Mouse (Mus musculus) gastrocnemius, adult 18-20 months (tissue): ENCODE results near the gene Nudt4. TPM values are rescaled to one million over a fixed set of nuclear protein-coding genes. Genes with fewer than 3 reads are reported as not detected.
A peak's percentile ranks its signal among the peaks of the same experiment; 100 is the strongest.

Experiments
- DNase-seq: peaks from one replicate; pipeline ENCODE4 v3.0.0; 2021; ENCODE audit warnings: low spot score
- total RNA-seq, 2 experiments: library from RNA; stranded (reverse); gene quantifications; 2 replicates each; pipeline ENCODE4 v1.2.3; 2021

The Nudt4 gene
- total RNA-seq, 2 experiments from 2014 or later = 287 to 374 TPM

DNA sequence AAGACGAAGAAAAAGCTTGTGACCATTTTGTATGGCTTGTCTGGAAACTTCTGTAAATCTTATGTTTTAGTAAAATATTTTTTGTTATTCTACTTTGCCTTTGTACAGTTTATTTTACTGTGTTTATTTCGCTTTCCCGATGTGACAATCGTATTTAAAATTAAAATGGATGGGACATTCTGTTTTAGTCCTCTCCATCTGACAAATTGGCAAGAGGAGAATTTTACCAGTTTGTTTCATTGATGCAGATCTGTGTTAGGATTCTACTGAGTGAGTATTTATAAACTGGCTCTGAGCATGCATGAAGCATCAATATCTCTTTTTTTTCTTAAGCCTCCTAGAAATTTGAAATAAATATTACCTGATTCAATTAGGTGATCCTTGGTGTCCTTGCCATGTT, 21.0 kb downstream of the Nudt4 start:
- DNase-seq = no peak

DNA sequence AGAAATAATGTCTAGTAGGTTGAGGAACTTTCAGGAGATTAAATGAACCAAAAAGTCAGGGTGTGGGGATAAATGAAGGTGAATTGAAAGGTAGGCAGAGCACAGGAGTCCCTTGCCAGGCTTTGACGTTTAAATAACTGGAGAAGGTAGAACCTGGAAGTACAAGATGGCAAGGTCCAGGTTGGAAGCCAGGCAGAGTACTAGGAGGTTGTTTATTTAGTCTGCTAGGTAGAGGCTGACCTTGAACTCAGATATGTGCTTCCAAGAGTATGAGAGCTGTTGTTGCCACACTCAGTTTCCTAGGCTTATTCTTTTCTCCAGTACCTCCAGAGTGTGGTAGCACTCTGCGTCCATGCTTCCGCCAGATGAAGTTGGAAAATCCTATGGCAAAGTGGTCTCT, 24.1 kb downstream of the Nudt4 start:
- DNase-seq = no peak

DNA sequence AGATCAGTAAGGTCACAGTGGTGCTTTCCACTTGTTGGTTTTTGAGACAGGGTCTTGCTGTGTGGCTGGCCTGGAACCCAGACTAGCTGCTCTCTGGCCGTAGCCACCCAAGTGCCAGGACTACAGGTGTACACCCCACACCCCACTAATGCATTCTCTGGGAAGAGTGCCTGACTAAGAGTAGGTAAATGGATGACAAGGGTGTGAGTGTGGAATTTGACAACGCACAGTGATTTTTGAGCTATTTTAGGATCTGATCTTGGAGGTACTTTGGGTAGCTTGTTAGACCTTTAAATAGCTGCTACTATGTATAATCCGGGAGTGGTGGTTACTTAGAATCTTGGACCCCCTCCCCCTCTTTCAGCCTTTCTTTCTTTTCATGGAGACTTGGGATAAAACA, 24.7 kb downstream of the Nudt4 start:
- DNase-seq = no peak

DNA sequence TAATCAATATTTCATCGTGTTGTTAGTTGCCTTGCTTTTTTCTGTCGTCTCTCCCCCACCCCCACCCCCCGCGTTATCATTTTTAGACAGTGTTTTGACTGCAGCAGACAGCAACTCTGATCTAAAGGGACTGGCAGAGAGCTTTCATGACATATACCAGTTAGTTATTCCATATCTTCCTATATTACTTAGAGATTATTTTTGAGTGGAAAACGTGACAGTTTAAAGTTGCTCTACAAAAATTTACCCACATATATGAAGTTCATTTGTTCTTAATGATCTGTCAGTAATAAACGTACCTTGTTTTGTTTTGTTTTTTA, 27.8 kb downstream of the Nudt4 start:
- no peak for DNase-seq

DNA sequence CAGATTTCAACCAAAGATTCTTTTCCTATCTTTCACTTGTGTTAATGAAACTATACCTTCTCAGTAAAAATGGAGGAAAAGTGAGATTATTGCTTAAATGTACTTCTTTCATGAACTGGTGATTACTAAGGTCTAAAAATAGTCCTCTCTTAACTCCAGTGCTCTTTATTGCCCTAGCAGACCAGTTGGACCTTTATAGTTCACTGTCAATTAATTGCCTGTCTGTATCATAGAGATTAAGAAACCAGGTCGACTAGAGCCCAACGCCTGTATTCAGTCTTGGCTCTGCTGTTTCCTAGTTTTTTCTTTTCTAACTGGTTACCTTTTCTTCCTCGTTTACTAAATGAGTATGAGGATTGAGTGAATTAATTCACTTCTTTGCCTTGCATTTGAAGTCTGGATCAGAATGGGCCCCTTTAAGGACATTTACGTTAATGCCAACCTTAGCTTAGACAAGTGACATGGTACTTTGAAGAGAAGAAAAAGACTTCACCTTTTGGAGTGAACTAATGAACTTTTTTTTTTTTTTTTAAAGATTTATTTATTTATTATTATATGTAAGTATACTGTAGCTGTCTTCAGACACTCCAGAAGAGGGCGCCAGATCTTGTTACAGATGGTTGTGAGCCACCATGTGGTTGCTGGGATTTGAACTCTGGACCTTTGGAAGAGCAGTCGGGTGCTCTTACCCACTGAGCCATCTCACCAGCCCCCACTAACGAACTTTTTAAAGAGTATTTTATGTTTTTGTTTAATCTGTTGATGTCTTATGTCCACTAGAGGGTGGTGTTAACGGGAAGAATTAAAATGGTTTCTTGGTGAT, 28.3 kb downstream of the Nudt4 start:
- DNase-seq = no peak

- no peak for DNase-seq
Observed at GRCm38 (mm10) chr10:95533382-95533781, 30.6 kb downstream of the Nudt4 start.

GRCm38 (mm10) chr10:95532916-95533315, 31.0 kb downstream of the Nudt4 start:
- no peak for DNase-seq

- no peak for DNase-seq
Observed at GRCm38 (mm10) chr10:95530551-95531121, 33.3 kb downstream of the Nudt4 start.

DNA sequence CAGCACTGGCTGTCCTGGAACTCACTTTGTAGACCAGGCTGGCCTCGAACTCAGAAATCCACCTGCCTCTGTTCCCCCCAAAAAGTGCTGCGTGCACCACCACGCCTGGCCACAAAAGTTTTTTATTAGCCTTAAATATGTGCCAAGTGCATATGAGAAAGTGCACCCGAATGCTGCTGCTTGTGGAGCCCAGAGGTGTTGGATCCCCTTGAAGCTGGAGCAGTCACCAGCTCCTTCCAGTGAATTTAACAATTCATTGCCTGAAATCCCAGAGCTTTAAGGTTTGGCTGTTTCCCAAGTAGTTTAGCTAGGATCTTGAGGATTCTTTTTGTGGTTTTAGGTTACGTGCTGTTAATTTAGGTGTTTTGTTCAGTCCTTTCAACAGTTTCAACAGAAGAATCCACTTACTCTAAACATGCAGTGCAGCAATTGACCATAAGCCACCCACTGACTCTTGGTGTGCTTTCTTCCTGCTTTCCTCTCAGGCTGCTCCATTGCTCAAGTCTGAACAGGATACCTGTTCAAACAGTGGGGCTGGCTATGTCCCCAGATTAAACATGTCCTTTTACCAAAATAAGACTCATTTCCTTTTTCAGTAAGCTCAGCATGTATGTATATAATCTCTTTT, 37.3 kb downstream of the Nudt4 start:
- DNase-seq = no peak

- no peak for DNase-seq
Observed at GRCm38 (mm10) chr10:95525871-95526270, 38.1 kb downstream of the Nudt4 start.

GRCm38 (mm10) chr10:95525037-95525675, 38.8 kb downstream of the Nudt4 start:
- no peak for DNase-seq

- DNase-seq = no peak
Observed at GRCm38 (mm10) chr10:95517656-95518055, 46.3 kb downstream of the Nudt4 start.

- peak; percentile 44 for DNase-seq
Observed at GRCm38 (mm10) chr10:95515293-95515931, 48.5 kb downstream of the Nudt4 start.

DNA sequence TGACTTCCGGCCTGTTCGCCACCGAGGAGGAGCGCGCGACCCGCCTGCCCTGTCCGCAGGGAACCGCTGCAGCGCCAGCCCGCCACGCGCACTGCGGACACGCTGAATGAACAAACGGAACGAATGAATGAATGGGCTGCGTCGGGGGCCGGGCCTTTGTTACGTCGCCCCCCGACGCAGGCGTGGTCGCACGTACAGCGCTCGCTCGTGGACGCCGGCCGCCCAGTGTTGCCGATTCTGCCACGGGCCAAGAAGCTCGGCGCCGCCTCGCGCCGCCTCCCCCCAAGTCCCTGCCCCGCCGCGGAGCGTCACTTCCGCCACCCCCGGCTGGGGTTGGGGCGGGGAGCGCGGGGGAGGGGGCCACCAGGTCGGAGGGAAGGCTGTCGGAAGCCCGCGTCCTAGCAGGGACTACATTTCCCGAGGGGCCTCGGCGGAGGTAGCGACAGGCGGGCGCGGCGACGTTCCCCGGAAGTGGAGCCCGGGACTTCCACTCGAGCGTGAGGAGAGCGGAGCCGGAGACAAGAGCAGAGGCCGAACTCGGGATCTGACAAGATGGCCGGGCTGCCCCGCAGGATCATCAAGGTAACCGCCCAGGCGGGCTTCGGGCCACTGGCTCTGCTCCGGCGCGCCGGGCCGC, 49.2 kb downstream of the Nudt4 start, which contains the start of gene Ube2n:
Gene Ube2n (plus strand): TSS at position 490 of the 637 bp plus-strand sequence.
- peak; percentile 97 for DNase-seq

DNA sequence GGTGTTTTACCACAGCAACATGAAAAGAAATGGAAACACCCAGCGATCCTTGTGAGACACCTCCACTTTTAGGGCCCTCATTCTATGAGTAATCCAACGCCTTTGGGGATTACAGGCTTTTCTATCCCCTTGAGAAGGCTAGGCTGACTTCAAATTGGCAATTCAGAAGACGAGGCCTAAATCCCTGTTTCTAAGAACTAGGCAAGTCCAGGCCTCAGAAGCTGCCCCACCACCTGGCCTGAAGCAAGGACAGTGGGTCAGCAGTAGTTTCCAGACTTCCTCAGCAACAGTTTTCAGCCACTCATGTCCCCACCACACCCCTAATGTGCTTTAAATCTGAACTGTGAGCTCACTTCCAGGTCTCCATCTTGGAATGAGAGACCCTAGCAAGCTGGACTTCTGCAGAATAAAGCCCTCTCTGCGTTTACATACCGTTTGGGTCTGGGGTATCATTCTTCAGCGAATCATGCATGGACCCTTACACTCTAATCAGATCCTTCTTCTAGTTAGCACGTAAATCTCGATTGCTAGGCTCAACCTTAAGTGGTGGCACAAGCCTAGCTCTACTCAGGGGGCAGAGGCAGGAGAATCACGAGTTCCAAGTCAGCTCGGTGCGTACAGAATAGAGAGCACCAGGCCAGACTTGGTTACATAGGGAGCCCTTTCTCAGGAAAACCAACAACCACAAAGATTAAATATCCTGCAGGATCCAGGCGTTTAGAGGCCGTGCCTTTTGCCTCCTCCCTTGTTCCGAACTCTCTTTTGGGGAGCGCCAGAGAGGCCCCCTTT, 50.0 kb downstream of the Nudt4 start:
- DNase-seq = no peak

DNA sequence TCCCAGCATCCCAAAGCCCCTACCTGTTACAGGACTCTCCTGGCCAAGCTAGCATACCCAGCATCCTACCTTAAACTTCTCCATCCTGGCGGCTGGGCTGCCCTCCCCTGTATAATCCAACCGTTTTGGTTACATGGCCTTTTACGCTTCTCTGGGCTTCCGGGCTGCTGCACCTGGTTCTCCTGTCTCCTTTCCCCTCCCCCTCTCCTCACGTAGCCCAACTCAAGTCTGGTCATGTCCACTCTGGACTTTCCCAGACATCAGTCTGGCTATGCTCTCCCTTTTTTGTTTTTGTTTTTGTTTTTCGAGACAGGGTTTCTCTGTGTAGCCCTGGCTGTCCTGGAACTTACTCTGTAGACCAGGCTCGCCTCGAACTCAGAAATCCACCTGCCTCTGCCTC, 51.3 kb downstream of the Nudt4 start:
- DNase-seq = no peak

GRCm38 (mm10) chr10:95509263-95509662, 54.7 kb downstream of the Nudt4 start:
- DNase-seq = no peak

GRCm38 (mm10) chr10:95508793-95509192, 55.2 kb downstream of the Nudt4 start:
- DNase-seq = no peak

DNA sequence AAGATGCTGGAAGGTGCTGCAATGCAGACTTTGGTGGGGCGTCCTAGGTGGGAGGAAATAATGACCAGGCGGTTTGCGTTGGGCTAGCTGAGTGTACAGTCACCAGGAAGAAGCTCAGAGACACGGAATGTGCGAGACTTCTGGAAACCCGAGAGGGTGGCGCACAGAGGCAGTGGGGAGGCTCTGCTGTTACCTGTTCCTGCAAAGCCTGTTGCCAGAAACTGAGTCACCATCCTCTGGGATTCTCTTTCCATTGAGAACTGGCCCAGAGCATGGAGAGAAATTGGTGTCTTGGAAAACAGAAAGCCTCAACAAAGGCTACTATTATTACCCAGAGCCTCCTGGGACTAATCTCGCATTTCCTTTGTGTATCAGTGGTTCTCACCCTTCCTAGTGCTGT, 55.8 kb downstream of the Nudt4 start:
- no peak for DNase-seq

DNA sequence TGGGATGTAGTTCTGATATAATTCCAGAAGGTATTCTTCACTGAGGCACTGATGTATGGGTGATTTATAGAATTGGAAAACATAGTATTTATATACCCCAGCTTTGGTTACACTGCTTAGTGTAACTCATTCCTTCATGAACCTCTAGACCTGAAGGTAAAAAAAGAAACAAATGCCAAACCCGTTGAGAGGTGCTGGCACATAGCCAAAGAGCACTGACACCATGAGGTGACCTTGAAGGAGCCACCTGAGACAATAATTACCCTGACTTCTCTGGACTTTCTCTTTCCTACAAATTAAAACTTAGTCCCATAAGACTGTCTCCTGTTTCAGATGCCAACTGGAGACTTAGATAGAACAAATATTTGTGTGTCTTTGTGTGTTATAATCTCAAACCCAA, 59.6 kb downstream of the Nudt4 start:
- DNase-seq = no peak
